Comparison of ENCODE assay signal across 15 mouse cellular contexts in genomic region chr9:70283151-70283550, GRCm38 (mm10).
DNase-seq lines count a peak whose midpoint lies in the region; ATAC-seq and TF ChIP-seq lines count a peak whose summit lies in the region.
"Had no signal": no experiment of that assay in that cellular context is flagged by ENCODE, and none has a peak within 500 bp of the region (broad histone marks: within the 10 kb centered on the region; RNA-seq: fewer than 3 reads in every experiment).

No protein-coding gene starts in this region.

- 0 out of 2 replicates have a peak, but pooled peaks cover 4% of the 10 kb centered on the region for H3K4me1 ChIP-seq in intestine, postnatal 0 days (replicated peaks; ENCODE audit: control insufficient read depth, insufficient read depth, low read length)
- peaks cover 3% of the 10 kb centered on the region; the same call in 1 of the 2 replicates for H3K4me1 ChIP-seq in intestine, embryonic 16.5 days (ENCODE audit: control insufficient read depth, insufficient read depth, low read length)
- H3K4me1 ChIP-seq in midbrain, postnatal 0 days (ENCODE audit: insufficient read depth, low read length), result no peaks in the 10 kb centered on the region
- H3K4me1 ChIP-seq in midbrain, embryonic 16.5 days (ENCODE audit: control insufficient read depth, insufficient read depth, low read length), result no peaks in the 10 kb centered on the region
- H3K4me1 ChIP-seq in bone marrow macrophage, adult 2 months (ENCODE audit: control insufficient read depth, insufficient read depth, low read length), result peaks cover 37% of the 10 kb centered on the region
- H3K4me1 ChIP-seq: forebrain, embryonic 12.5 days; hindbrain, embryonic 12.5 days; liver, embryonic 13.5 days had no signal

- no peak overlapping the region for H3K9ac ChIP-seq in intestine, postnatal 0 days (ENCODE audit: low read depth, low read length)
- H3K9ac ChIP-seq in intestine, embryonic 16.5 days (ENCODE audit: low read depth, low read length), result no peak overlapping the region
- H3K9ac ChIP-seq in midbrain, postnatal 0 days (replicated peaks; ENCODE audit: low read length, poor library complexity, severe bottlenecking), result no peak overlapping the region
- H3K9ac ChIP-seq in midbrain, embryonic 16.5 days (ENCODE audit: low read depth, low read length), result no peak overlapping the region
- H3K9ac ChIP-seq: forebrain, embryonic 12.5 days; hindbrain, embryonic 12.5 days; liver, embryonic 13.5 days; midbrain, embryonic 12.5 days had no signal

- no peaks in the 10 kb centered on the region for H3K9me3 ChIP-seq in intestine, postnatal 0 days (ENCODE audit: control insufficient read depth)
- H3K9me3 ChIP-seq in intestine, embryonic 16.5 days (ENCODE audit: control insufficient read depth, low read length), result peaks cover 6% of the 10 kb centered on the region
- no peaks in the 10 kb centered on the region for H3K9me3 ChIP-seq in midbrain, postnatal 0 days (ENCODE audit: low read length)
- H3K9me3 ChIP-seq in midbrain, embryonic 16.5 days (replicated peaks; ENCODE audit: control insufficient read depth, low read length, poor library complexity, severe bottlenecking), result 0 out of 2 replicates have a peak, but pooled peaks cover 3% of the 10 kb centered on the region
- H3K9me3 ChIP-seq: forebrain, embryonic 12.5 days; hindbrain, embryonic 12.5 days; liver, embryonic 13.5 days; midbrain, embryonic 12.5 days had no signal

- H3K27ac ChIP-seq in intestine, postnatal 0 days (ENCODE audit: low read depth, low read length), result no peak overlapping the region
- no peak overlapping the region for H3K27ac ChIP-seq in intestine, embryonic 16.5 days (ENCODE audit: low read length)
- no peak overlapping the region for H3K27ac ChIP-seq in midbrain, postnatal 0 days (ENCODE audit: low read depth, low read length)
- H3K27ac ChIP-seq in midbrain, embryonic 16.5 days (ENCODE audit: low read length), result no peak overlapping the region
- H3K27ac ChIP-seq in bone marrow macrophage, adult 2 months (ENCODE audit: insufficient read depth, low read depth, low read length), result no peak overlapping the region
- H3K27ac ChIP-seq: forebrain, embryonic 12.5 days; hindbrain, embryonic 12.5 days; liver, embryonic 13.5 days; midbrain, embryonic 12.5 days had no signal

- TF ChIP-seq POLR2A in bone marrow macrophage, adult 2 months (IDR thresholded peaks at IDR 0.05; ENCODE audit: borderline replicate concordance, low read depth, low read length), result no peak

- no peak overlapping the region for H3K4me3 ChIP-seq in intestine, postnatal 0 days (ENCODE audit: low read depth, low read length)
- H3K4me3 ChIP-seq in intestine, embryonic 16.5 days (ENCODE audit: low read length), result no peak overlapping the region
- no peak overlapping the region for H3K4me3 ChIP-seq in midbrain, postnatal 0 days (ENCODE audit: low read depth, low read length)
- no peak overlapping the region for H3K4me3 ChIP-seq in midbrain, embryonic 16.5 days (ENCODE audit: low read depth, low read length)
- no peak overlapping the region for H3K4me3 ChIP-seq in bone marrow macrophage, adult 2 months (ENCODE audit: insufficient read depth, low read length)
- H3K4me3 ChIP-seq: forebrain, embryonic 12.5 days; hindbrain, embryonic 12.5 days; liver, embryonic 13.5 days; midbrain, embryonic 12.5 days had no signal

- no peak for ATAC-seq in intestine, postnatal 0 days
- no peak for ATAC-seq in intestine, embryonic 16.5 days
- ATAC-seq in midbrain, postnatal 0 days (ENCODE audit: low FRiP score), result no peak
- ATAC-seq in midbrain, embryonic 16.5 days, result no peak

- H3K36me3 ChIP-seq in intestine, postnatal 0 days (ENCODE audit: control insufficient read depth, insufficient read depth), result peaks cover 6% of the 10 kb centered on the region
- H3K36me3 ChIP-seq in intestine, embryonic 16.5 days (ENCODE audit: control insufficient read depth, insufficient read depth, low read length), result no peaks in the 10 kb centered on the region
- no peaks in the 10 kb centered on the region for H3K36me3 ChIP-seq in midbrain, postnatal 0 days (ENCODE audit: insufficient read depth, low read length)
- no peaks in the 10 kb centered on the region for H3K36me3 ChIP-seq in midbrain, embryonic 16.5 days (ENCODE audit: control insufficient read depth, insufficient read depth, low read length)
- H3K36me3 ChIP-seq: forebrain, embryonic 12.5 days; hindbrain, embryonic 12.5 days; liver, embryonic 13.5 days; midbrain, embryonic 12.5 days had no signal

- no peak for DNase-seq in midbrain, postnatal 0 days (ENCODE audit: low spot score)
- no peak for DNase-seq in cerebellum, adult 9-11 months
- DNase-seq in urinary bladder, postnatal 14 days (ENCODE audit: low spot score), result no peak
- DNase-seq: cerebellum, adult 8-10 months; heart, adult 18-20 months; kidney, postnatal 14 days; left cerebral cortex, postnatal 4 days; liver, embryonic 13.5 days had no signal

- WGBS in intestine, postnatal 0 days, result 90% methylated on average over 4 of the region's 4 CpGs
- WGBS in intestine, embryonic 16.5 days, result 87% methylated on average over 4 of the region's 4 CpGs
- 83% methylated on average over 4 of the region's 4 CpGs for WGBS in midbrain, postnatal 0 days
- WGBS in midbrain, embryonic 16.5 days, result 89% methylated on average over 4 of the region's 4 CpGs

- no peak overlapping the region for H3K4me2 ChIP-seq in intestine, postnatal 0 days (replicated peaks; ENCODE audit: low read depth)
- H3K4me2 ChIP-seq in intestine, embryonic 16.5 days (ENCODE audit: low read depth, low read length), result no peak overlapping the region
- H3K4me2 ChIP-seq in midbrain, postnatal 0 days (ENCODE audit: low read depth, low read length, poor library complexity, severe bottlenecking), result no peak overlapping the region
- H3K4me2 ChIP-seq in midbrain, embryonic 16.5 days (ENCODE audit: low read length), result no peak overlapping the region
- H3K4me2 ChIP-seq: forebrain, embryonic 12.5 days; hindbrain, embryonic 12.5 days; liver, embryonic 13.5 days; midbrain, embryonic 12.5 days had no signal

- TF ChIP-seq CTCF in intestine, postnatal 0 days (IDR thresholded peaks at IDR 0.05; ENCODE audit: low read depth), result peak; percentile 47
- TF ChIP-seq CTCF in midbrain, postnatal 0 days (IDR thresholded peaks at IDR 0.05), result peak; percentile 29; the same call in 1 of the 2 replicates
- peak; percentile 56 for TF ChIP-seq CTCF in bone marrow macrophage, adult 2 months (IDR thresholded peaks at IDR 0.05; ENCODE audit: low read depth, low read length)

- no peaks in the 10 kb centered on the region for H3K27me3 ChIP-seq in intestine, postnatal 0 days (replicated peaks; ENCODE audit: control insufficient read depth, insufficient read depth, low read length)
- H3K27me3 ChIP-seq in intestine, embryonic 16.5 days (replicated peaks; ENCODE audit: control insufficient read depth, insufficient read depth, low read length), result no peaks in the 10 kb centered on the region
- no peaks in the 10 kb centered on the region for H3K27me3 ChIP-seq in midbrain, postnatal 0 days (ENCODE audit: insufficient read depth, low read length)
- H3K27me3 ChIP-seq in midbrain, embryonic 16.5 days (ENCODE audit: control insufficient read depth, insufficient read depth, low read depth, low read length), result no peaks in the 10 kb centered on the region
- H3K27me3 ChIP-seq: forebrain, embryonic 12.5 days; hindbrain, embryonic 12.5 days; liver, embryonic 13.5 days; midbrain, embryonic 12.5 days had no signal
